Mouse (Mus musculus): ENCODE measurements around the gene Dcbld2. TPM values are rescaled to one million over a fixed set of nuclear protein-coding genes. Genes with fewer than 3 reads are reported as not detected.

The Dcbld2 gene
- 10 to 100 TPM; 17.8 to 19.2 TPM for total RNA-seq (2021)

- intact Hi-C loops (cut with DNase I) = loop anchor here (5.0 kb wide), 2 partner anchors 61 to 114 kb away; partner anchors contain the start of gene St3gal6
- peak; percentile 99 for DNase-seq (ENCODE audit: low spot score)
Observed at GRCm38 (mm10) chr16:58408062-58408486, at the start of gene Dcbld2. Gene Dcbld2 (plus strand): TSS chr16:58408443.

GRCm38 (mm10) chr16:58377170-58377569 is 31.1 kb upstream of the Dcbld2 start:
- intact Hi-C loops (cut with DNase I) = no loop called here
- DNase-seq (ENCODE audit: low spot score) = peak; percentile 10

GRCm38 (mm10) chr16:58377756-58378503 is 30.3 kb upstream of the Dcbld2 start:
- DNase-seq (ENCODE audit: low spot score) = no peak

DNA sequence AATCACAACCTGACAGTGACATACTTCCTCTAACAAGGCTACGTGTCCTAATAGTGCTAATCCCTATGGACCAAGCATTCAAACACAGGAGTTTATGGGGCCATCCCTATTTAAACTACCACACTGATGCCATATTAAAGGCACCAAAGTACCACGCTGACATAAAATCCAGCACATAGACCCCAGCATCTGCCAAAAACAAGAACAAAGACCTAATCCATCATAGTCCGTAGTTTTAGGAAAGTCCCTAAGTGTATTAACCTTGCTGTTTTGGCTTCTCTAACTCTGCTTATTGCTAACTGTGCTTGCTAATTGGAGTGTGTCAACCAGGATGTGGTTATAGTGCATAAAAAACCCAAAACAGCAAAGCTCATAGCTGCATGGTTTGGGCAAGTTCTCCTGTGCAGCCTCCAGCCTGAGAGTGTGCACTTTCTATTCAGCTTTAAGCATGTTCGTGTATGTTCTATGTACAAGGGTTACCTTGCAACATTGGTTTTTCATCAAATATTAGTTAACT is 21.9 kb upstream of the Dcbld2 start:
- DNase-seq (ENCODE audit: low spot score) = no peak
- intact Hi-C loops (cut with DNase I) = no loop called here

More at GRCm38 (mm10) chr16:58377756-58378503, 30.3 kb upstream of the Dcbld2 start:
- intact Hi-C loops (cut with DNase I) = no loop called here

GRCm38 (mm10) chr16:58389143-58389755 is 19.0 kb upstream of the Dcbld2 start:
- intact Hi-C loops (cut with DNase I) = no loop called here
- no peak for DNase-seq (ENCODE audit: low spot score)

GRCm38 (mm10) chr16:58393036-58393435 is 15.2 kb upstream of the Dcbld2 start:
- intact Hi-C loops (cut with DNase I) = loop anchor here (5.0 kb wide), 1 partner anchor 91 kb away; no protein-coding TSS in a partner anchor
- DNase-seq (ENCODE audit: low spot score) = no peak

GRCm38 (mm10) chr16:58394156-58394555 is 14.1 kb upstream of the Dcbld2 start:
- intact Hi-C loops (cut with DNase I) = loop anchor here (5.0 kb wide), 1 partner anchor 92 kb away; no protein-coding TSS in a partner anchor
- no peak for DNase-seq (ENCODE audit: low spot score)

DNA sequence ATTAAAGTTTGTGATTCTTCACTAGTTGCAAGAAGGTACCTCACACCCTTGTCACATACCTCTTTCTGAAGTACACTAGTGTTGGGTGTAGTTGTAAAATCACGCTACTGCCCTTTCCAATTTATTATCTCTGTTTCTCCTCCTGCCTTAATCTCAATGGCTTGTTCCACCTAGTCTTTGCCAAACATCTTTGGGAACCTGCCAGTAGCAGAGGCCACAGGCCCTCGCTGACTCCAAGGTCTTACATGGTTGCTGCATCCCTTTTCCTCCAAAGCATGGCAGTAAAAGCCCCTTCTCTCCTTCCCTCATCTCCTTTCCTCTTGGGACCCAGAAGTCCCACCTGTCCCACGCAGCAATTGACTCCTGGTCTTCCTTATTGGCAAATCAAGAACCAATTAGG is 9.6 kb upstream of the Dcbld2 start:
- DNase-seq (ENCODE audit: low spot score) = no peak
- intact Hi-C loops (cut with DNase I) = no loop called here

- intact Hi-C loops (cut with DNase I) = no loop called here
- no peak for DNase-seq (ENCODE audit: low spot score)
Observed at GRCm38 (mm10) chr16:58401079-58401478, 7.2 kb upstream of the Dcbld2 start.

- intact Hi-C loops (cut with DNase I) = loop anchor here (5.0 kb wide), 2 partner anchors 57 to 118 kb away; partner anchors contain the start of gene St3gal6
Observed at GRCm38 (mm10) chr16:58404665-58405064, 3.6 kb upstream of the Dcbld2 start.

GRCm38 (mm10) chr16:58405271-58405670 is 3.0 kb upstream of the Dcbld2 start:
- intact Hi-C loops (cut with DNase I) = loop anchor here (5.0 kb wide), 2 partner anchors 58 to 117 kb away; partner anchors contain the start of gene St3gal6
- DNase-seq (ENCODE audit: low spot score) = no peak

More at GRCm38 (mm10) chr16:58404665-58405064, 3.6 kb upstream of the Dcbld2 start:
- DNase-seq (ENCODE audit: low spot score) = no peak

DNA sequence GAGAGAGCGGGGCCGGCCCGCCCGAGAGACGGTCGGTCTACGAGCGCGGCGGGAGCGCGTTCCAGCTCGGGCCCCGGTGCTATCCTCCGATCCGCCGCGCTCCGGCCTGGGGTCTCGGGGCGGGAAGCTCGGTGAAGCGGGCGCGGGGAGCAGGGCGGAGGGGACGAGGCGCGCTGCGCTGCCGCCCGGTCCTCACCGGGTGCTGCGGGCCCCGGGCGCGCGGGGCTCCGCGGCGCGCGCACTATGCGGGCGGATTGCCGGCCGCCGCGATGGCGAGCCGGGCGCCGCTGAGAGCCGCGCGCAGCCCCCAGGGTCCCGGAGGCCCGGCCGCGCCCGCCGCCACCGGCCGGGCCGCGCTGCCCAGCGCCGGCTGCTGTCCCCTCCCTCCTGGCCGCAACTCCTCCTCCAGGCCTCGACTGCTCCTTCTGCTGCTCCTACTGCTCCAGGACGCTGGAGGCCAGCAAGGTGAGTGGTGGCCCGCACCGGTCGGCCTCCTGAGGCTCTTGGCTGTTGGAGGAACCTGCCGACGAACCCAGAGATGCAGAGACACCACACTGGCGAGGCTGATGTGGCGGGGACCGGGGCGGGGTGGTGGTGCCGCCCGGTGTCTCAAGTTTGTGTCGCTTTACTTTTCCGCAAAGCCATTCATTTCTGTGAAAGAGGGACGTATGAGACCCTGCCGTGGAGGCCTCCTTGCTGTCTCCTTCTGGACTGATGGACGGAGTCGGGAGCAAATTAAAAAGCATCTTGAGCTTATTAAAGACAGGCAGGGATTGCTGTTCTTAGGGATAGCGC is 441 bp downstream of the Dcbld2 start:
- intact Hi-C loops (cut with DNase I) = loop anchor here (5.0 kb wide), 2 partner anchors 61 to 114 kb away; partner anchors contain the start of gene St3gal6

DNA sequence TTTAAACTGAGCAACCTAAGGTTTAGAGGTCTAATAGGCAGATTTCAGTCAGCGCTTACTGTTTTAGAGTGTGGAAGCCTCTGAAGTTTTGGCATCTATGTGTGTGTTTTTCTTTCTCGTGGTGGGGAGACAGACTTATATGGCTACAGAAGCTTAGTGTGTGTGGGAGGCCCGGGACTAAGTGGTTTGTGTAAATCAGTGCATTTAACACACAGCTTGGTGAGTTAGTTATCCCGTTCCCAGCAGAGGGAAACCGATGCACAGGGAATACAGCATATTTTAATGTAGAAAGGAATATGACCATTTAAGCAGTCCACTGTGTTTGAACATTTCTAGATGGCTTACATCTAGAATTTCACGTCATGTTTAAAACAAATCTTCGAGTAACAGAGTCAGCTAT is 1.6 kb downstream of the Dcbld2 start:
- DNase-seq (ENCODE audit: low spot score) = no peak
- intact Hi-C loops (cut with DNase I) = loop anchor here (5.0 kb wide), 3 partner anchors 42 to 112 kb away; partner anchors contain the start of gene St3gal6

More for the DNA sequence above, 441 bp downstream of the Dcbld2 start:
- DNase-seq (ENCODE audit: low spot score) = no peak

GRCm38 (mm10) chr16:58414801-58415200 is 6.6 kb downstream of the Dcbld2 start:
- DNase-seq (ENCODE audit: low spot score) = no peak
- intact Hi-C loops (cut with DNase I) = loop anchor here (5.0 kb wide), 1 partner anchor 38 kb away; no protein-coding TSS in a partner anchor

GRCm38 (mm10) chr16:58415500-58415899 is 7.3 kb downstream of the Dcbld2 start:
- no peak for DNase-seq (ENCODE audit: low spot score)
- intact Hi-C loops (cut with DNase I) = no loop called here

- DNase-seq (ENCODE audit: low spot score) = no peak
- intact Hi-C loops (cut with DNase I) = no loop called here
Observed at GRCm38 (mm10) chr16:58421696-58422354, 13.6 kb downstream of the Dcbld2 start.

DNA sequence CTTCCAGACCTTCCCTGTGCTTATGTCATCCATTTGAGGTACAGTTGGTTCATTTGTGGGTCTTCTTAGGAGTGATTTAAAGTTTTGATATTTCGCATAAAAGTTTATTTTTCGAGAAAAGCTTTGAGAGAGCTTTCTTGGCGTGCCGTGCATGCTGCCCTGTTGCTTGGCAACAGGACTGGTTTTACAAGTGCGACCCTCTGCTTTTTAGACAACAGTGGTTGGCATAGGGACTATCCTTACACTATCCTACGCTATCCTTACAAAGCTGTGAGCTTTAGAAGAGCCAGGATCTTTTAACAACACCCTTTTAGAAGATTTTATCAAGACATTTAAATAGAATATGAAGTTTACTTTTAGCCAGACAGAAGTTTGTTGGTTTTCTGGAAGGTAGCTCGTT is 22.0 kb downstream of the Dcbld2 start:
- intact Hi-C loops (cut with DNase I) = no loop called here
- no peak for DNase-seq (ENCODE audit: low spot score)

- intact Hi-C loops (cut with DNase I) = no loop called here
Observed at GRCm38 (mm10) chr16:58432384-58432783, 24.1 kb downstream of the Dcbld2 start.

GRCm38 (mm10) chr16:58444735-58445134 is 36.5 kb downstream of the Dcbld2 start:
- no peak for DNase-seq (ENCODE audit: low spot score)
- intact Hi-C loops (cut with DNase I) = no loop called here

More at GRCm38 (mm10) chr16:58432384-58432783, 24.1 kb downstream of the Dcbld2 start:
- no peak for DNase-seq (ENCODE audit: low spot score)

Measured in heart, postnatal 25 days (tissue).